Mouse (Mus musculus): ENCODE data around the gene Tomm20l. TPM values are rescaled to one million over a fixed set of nuclear protein-coding genes. Genes with fewer than 3 reads are reported as not detected.

Gene Tomm20l
- polyA plus RNA-seq, 1 experiment from 2014 or later = not detected

- no peak overlapping the region for H3K27ac ChIP-seq
- no peak overlapping the region for H3K9ac ChIP-seq
- WGBS = 92% methylated on average over 9 of the region's 9 CpGs
- H3K9me3 ChIP-seq = no peaks in the 10 kb centered on the region
- H3K4me2 ChIP-seq = no peak overlapping the region
- H3K4me1 ChIP-seq = no peaks in the 10 kb centered on the region
- ATAC-seq (ENCODE audit: insufficient number of reproducible peaks, low FRiP score, low TSS enrichment, low read depth) = no peak
- H3K4me3 ChIP-seq = no peak overlapping the region
- H3K27me3 ChIP-seq = no peaks in the 10 kb centered on the region
- peaks cover 60% of the 10 kb centered on the region for H3K36me3 ChIP-seq
Observed at GRCm38 (mm10) chr12:71164410-71164809, 53.2 kb downstream of the Tomm20l start.

GRCm38 (mm10) chr12:71169911-71170310, 58.7 kb downstream of the Tomm20l start:
- Histone ChIP-seq H3K4me2 (no peak overlapping the region), H3K36me3 (peaks cover 43% of the 10 kb centered on the region), H3K9me3 (no peaks in the 10 kb centered on the region), H3K27ac (no peak overlapping the region), H3K4me3 (no peak overlapping the region), H3K27me3 (no peaks in the 10 kb centered on the region), H3K4me1 (no peaks in the 10 kb centered on the region), H3K9ac (no peak overlapping the region)
- ATAC-seq (ENCODE audit: insufficient number of reproducible peaks, low FRiP score, low TSS enrichment, low read depth) = no peak
- WGBS = 84% methylated on average over 1 of the region's 1 CpGs

Other genes starting within 250 kb of the Tomm20l start
- 229 and 230 TPM in 2 replicates for gene Actr10, start 173.6 kb upstream of the Tomm20l start, polyA plus RNA-seq (2015; fragmentation: Nextera tagmentation; extraction: Ambion mirVana)
- gene Psma3, start 136.8 kb upstream of the Tomm20l start, polyA plus RNA-seq (2015; fragmentation: Nextera tagmentation; extraction: Ambion mirVana) = 511 and 556 TPM in 2 replicates
- 39.0 and 40.9 TPM in 2 replicates for gene Arid4a, start 95.4 kb upstream of the Tomm20l start, polyA plus RNA-seq (2015; fragmentation: Nextera tagmentation; extraction: Ambion mirVana)
- gene Timm9, start 25.3 kb downstream of the Tomm20l start, polyA plus RNA-seq (2015; fragmentation: Nextera tagmentation; extraction: Ambion mirVana) = 67.0 and 70.4 TPM in 2 replicates
- 11.5 and 11.7 TPM in 2 replicates for gene 2700049A03Rik, start 25.4 kb downstream of the Tomm20l start, polyA plus RNA-seq (2015; fragmentation: Nextera tagmentation; extraction: Ambion mirVana)
- 11.0 and 12.2 TPM in 2 replicates for gene Dact1, start 198.5 kb downstream of the Tomm20l start, polyA plus RNA-seq (2015; fragmentation: Nextera tagmentation; extraction: Ambion mirVana)

All from limb, embryonic 15.5 days (tissue).